Mouse (Mus musculus): ENCODE results near the gene Tcf7l2. TPM values are rescaled to one million over a fixed set of nuclear protein-coding genes. Genes with fewer than 3 reads are reported as not detected.

The Tcf7l2 gene
- polyA plus RNA-seq, 1 experiment from 2014 or later = 76.8 TPM

GRCm38 (mm10) chr19:55809539-55809938 lies 67.9 kb downstream of the Tcf7l2 start:
- WGBS = 82% methylated on average over 4 of the region's 4 CpGs

GRCm38 (mm10) chr19:55812236-55812635 lies 70.6 kb downstream of the Tcf7l2 start:
- peaks cover 4% of the 10 kb centered on the region; the same call in 1 of the 2 replicates for H3K4me1 ChIP-seq (ENCODE audit: control insufficient read depth, insufficient read depth, low read length)
- no peaks in the 10 kb centered on the region for H3K9me3 ChIP-seq (replicated peaks; ENCODE audit: control insufficient read depth, low read length)
- no peaks in the 10 kb centered on the region for H3K27me3 ChIP-seq (ENCODE audit: control insufficient read depth, insufficient read depth, low read length)
- H3K36me3 ChIP-seq (ENCODE audit: control insufficient read depth, insufficient read depth, low read length) = no peaks in the 10 kb centered on the region
- no peak overlapping the region for H3K9ac ChIP-seq (ENCODE audit: low read length)
- no peak overlapping the region for H3K4me3 ChIP-seq (replicated peaks; ENCODE audit: low read length)
- ATAC-seq (ENCODE audit: insufficient read depth, low FRiP score) = no peak
- no peak overlapping the region for H3K27ac ChIP-seq (ENCODE audit: low read length)
- no peak overlapping the region for H3K4me2 ChIP-seq (ENCODE audit: low read depth, low read length)

More at GRCm38 (mm10) chr19:55809539-55809938, 67.9 kb downstream of the Tcf7l2 start:
- Histone ChIP-seq H3K4me2 (ENCODE audit: low read depth, low read length) (no peak overlapping the region), H3K4me1 (ENCODE audit: control insufficient read depth, insufficient read depth, low read length) (peaks cover 19% of the 10 kb centered on the region), H3K9me3 (replicated peaks; ENCODE audit: control insufficient read depth, low read length) (no peaks in the 10 kb centered on the region), H3K9ac (ENCODE audit: low read length) (no peak overlapping the region), H3K4me3 (replicated peaks; ENCODE audit: low read length) (no peak overlapping the region), H3K27ac (ENCODE audit: low read length) (no peak overlapping the region), H3K36me3 (ENCODE audit: control insufficient read depth, insufficient read depth, low read length) (no peaks in the 10 kb centered on the region), H3K27me3 (ENCODE audit: control insufficient read depth, insufficient read depth, low read length) (no peaks in the 10 kb centered on the region)
- ATAC-seq (ENCODE audit: insufficient read depth, low FRiP score) = no peak

- ATAC-seq (ENCODE audit: insufficient read depth, low FRiP score) = no peak
- no peak overlapping the region for H3K4me3 ChIP-seq (replicated peaks; ENCODE audit: low read length)
- WGBS = 66% methylated on average over 15 of the region's 15 CpGs
Observed at GRCm38 (mm10) chr19:55815010-55815790, 73.6 kb downstream of the Tcf7l2 start.

GRCm38 (mm10) chr19:55816974-55817373 lies 75.4 kb downstream of the Tcf7l2 start:
- H3K27ac ChIP-seq (ENCODE audit: low read length) = no peak overlapping the region
- ATAC-seq (ENCODE audit: insufficient read depth, low FRiP score) = no peak
- H3K4me2 ChIP-seq (ENCODE audit: low read depth, low read length) = no peak overlapping the region
- no peaks in the 10 kb centered on the region for H3K4me1 ChIP-seq (ENCODE audit: control insufficient read depth, insufficient read depth, low read length)
- H3K36me3 ChIP-seq (ENCODE audit: control insufficient read depth, insufficient read depth, low read length) = no peaks in the 10 kb centered on the region
- H3K27me3 ChIP-seq (ENCODE audit: control insufficient read depth, insufficient read depth, low read length) = no peaks in the 10 kb centered on the region
- no peak overlapping the region for H3K9ac ChIP-seq (ENCODE audit: low read length)
- no peak overlapping the region for H3K4me3 ChIP-seq (replicated peaks; ENCODE audit: low read length)
- no peaks in the 10 kb centered on the region for H3K9me3 ChIP-seq (replicated peaks; ENCODE audit: control insufficient read depth, low read length)
- WGBS = 73% methylated on average over 7 of the region's 7 CpGs

More at GRCm38 (mm10) chr19:55815010-55815790, 73.6 kb downstream of the Tcf7l2 start:
- H3K4me2 ChIP-seq (ENCODE audit: low read depth, low read length) = no peak overlapping the region
- no peaks in the 10 kb centered on the region for H3K9me3 ChIP-seq (replicated peaks; ENCODE audit: control insufficient read depth, low read length)
- H3K36me3 ChIP-seq (ENCODE audit: control insufficient read depth, insufficient read depth, low read length) = no peaks in the 10 kb centered on the region
- no peak overlapping the region for H3K9ac ChIP-seq (ENCODE audit: low read length)
- H3K4me1 ChIP-seq (ENCODE audit: control insufficient read depth, insufficient read depth, low read length) = no peaks in the 10 kb centered on the region
- H3K27ac ChIP-seq (ENCODE audit: low read length) = no peak overlapping the region
- no peaks in the 10 kb centered on the region for H3K27me3 ChIP-seq (ENCODE audit: control insufficient read depth, insufficient read depth, low read length)

- Histone ChIP-seq H3K36me3 (ENCODE audit: control insufficient read depth, insufficient read depth, low read length) (no peaks in the 10 kb centered on the region), H3K4me2 (ENCODE audit: low read depth, low read length) (no peak overlapping the region), H3K9me3 (replicated peaks; ENCODE audit: control insufficient read depth, low read length) (no peaks in the 10 kb centered on the region), H3K27me3 (ENCODE audit: control insufficient read depth, insufficient read depth, low read length) (no peaks in the 10 kb centered on the region), H3K4me3 (replicated peaks; ENCODE audit: low read length) (no peak overlapping the region), H3K4me1 (ENCODE audit: control insufficient read depth, insufficient read depth, low read length) (peaks cover under 1% of the 10 kb centered on the region; the same call in 1 of the 2 replicates), H3K27ac (ENCODE audit: low read length) (no peak overlapping the region), H3K9ac (ENCODE audit: low read length) (no peak overlapping the region)
- ATAC-seq (ENCODE audit: insufficient read depth, low FRiP score) = no peak
- 90% methylated on average over 7 of the region's 7 CpGs for WGBS
Observed at GRCm38 (mm10) chr19:55820202-55820601, 78.6 kb downstream of the Tcf7l2 start.

GRCm38 (mm10) chr19:55825001-55825827 lies 83.6 kb downstream of the Tcf7l2 start:
- no peaks in the 10 kb centered on the region for H3K27me3 ChIP-seq (ENCODE audit: control insufficient read depth, insufficient read depth, low read length)
- H3K4me3 ChIP-seq (replicated peaks; ENCODE audit: low read length) = no peak overlapping the region
- no peak overlapping the region for H3K4me2 ChIP-seq (ENCODE audit: low read depth, low read length)
- peak; percentile 60; the same call in 1 of the 2 replicates for ATAC-seq (ENCODE audit: insufficient read depth, low FRiP score)
- WGBS = 47% methylated on average over 8 of the region's 8 CpGs
- H3K27ac ChIP-seq (ENCODE audit: low read length) = peak overlapping the region; percentile 38; the same call in 1 of the 2 replicates
- no peaks in the 10 kb centered on the region for H3K9me3 ChIP-seq (replicated peaks; ENCODE audit: control insufficient read depth, low read length)
- no peaks in the 10 kb centered on the region for H3K36me3 ChIP-seq (ENCODE audit: control insufficient read depth, insufficient read depth, low read length)
- H3K4me1 ChIP-seq (ENCODE audit: control insufficient read depth, insufficient read depth, low read length) = peaks cover 16% of the 10 kb centered on the region
- no peak overlapping the region for H3K9ac ChIP-seq (ENCODE audit: low read length)

- Histone ChIP-seq H3K9ac (ENCODE audit: low read length) (no peak overlapping the region), H3K27me3 (ENCODE audit: control insufficient read depth, insufficient read depth, low read length) (no peaks in the 10 kb centered on the region), H3K36me3 (ENCODE audit: control insufficient read depth, insufficient read depth, low read length) (no peaks in the 10 kb centered on the region), H3K9me3 (replicated peaks; ENCODE audit: control insufficient read depth, low read length) (no peaks in the 10 kb centered on the region), H3K4me3 (replicated peaks; ENCODE audit: low read length) (no peak overlapping the region), H3K4me1 (ENCODE audit: control insufficient read depth, insufficient read depth, low read length) (peaks cover 16% of the 10 kb centered on the region), H3K4me2 (ENCODE audit: low read depth, low read length) (no peak overlapping the region), H3K27ac (ENCODE audit: low read length) (peak overlapping the region; percentile 42; the same call in 1 of the 2 replicates)
- no peak for ATAC-seq (ENCODE audit: insufficient read depth, low FRiP score)
- WGBS = 70% methylated on average over 10 of the region's 10 CpGs
Observed at GRCm38 (mm10) chr19:55825951-55826507, 84.4 kb downstream of the Tcf7l2 start.

- ATAC-seq (ENCODE audit: insufficient read depth, low FRiP score) = peak; percentile 16; the same call in 1 of the 2 replicates
- H3K9ac ChIP-seq (ENCODE audit: low read length) = no peak overlapping the region
- H3K4me2 ChIP-seq (ENCODE audit: low read depth, low read length) = no peak overlapping the region
- no peak overlapping the region for H3K27ac ChIP-seq (ENCODE audit: low read length)
- H3K27me3 ChIP-seq (ENCODE audit: control insufficient read depth, insufficient read depth, low read length) = no peaks in the 10 kb centered on the region
- no peak overlapping the region for H3K4me3 ChIP-seq (replicated peaks; ENCODE audit: low read length)
- no peaks in the 10 kb centered on the region for H3K9me3 ChIP-seq (replicated peaks; ENCODE audit: control insufficient read depth, low read length)
- 67% methylated on average over 13 of the region's 13 CpGs for WGBS
- no peaks in the 10 kb centered on the region for H3K36me3 ChIP-seq (ENCODE audit: control insufficient read depth, insufficient read depth, low read length)
- peaks cover 16% of the 10 kb centered on the region for H3K4me1 ChIP-seq (ENCODE audit: control insufficient read depth, insufficient read depth, low read length)
Observed at GRCm38 (mm10) chr19:55827613-55828259, 86.1 kb downstream of the Tcf7l2 start.

Measured in stomach, embryonic 16.5 days (tissue).